Mouse (Mus musculus): ENCODE measurements at regions not wholly inside any gene's neighbourhood (a gene's known extent, or its start where the extent isn't known, plus 50 kb on each side); places are given as distances from the start of the nearest gene placed in this dataset.
A peak's percentile ranks its signal among the peaks of the same experiment; 100 is the strongest.

DNA sequence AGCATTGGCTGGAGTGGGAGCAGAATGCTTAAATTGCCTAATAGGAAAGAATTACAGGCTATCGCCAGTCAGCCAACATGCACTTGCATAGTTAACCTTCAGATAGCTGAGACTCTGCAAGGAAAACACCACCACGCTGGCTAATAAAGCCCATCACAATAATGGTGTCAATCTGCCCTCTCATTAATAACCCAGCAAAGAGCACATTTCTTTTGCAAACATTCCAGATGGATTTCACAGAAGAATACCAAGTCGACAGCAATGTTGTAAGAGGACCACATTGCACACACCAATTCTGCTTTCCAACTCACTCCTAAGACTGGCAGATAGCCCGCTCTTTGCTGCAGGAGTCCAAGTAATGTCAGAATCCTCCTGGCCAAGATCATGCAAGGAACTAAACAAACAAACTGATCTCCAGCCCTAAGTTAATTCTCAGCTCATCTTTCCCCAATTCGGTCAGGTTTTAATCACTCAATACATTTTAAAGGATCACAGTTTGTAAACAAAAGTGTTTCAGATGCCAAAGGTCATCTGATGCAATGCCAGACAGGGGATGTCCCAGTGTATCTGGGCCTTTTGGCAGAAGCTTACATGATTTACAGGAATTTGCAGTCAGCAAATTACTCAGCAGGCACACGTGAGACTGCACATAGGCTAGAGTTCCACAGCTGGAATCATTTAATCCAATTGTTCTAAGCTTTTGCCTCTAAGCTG is 198.4 kb downstream of the Klf6 start:
- peak; percentile 20 for DNase-seq (ENCODE audit: low spot score)

- DNase-seq (ENCODE audit: low spot score): no peak
Observed at GRCm38 (mm10) chr13:6060229-6060845, 199.1 kb downstream of the Klf6 start.

- no peak for DNase-seq (ENCODE audit: low spot score)
Observed at GRCm38 (mm10) chr13:6062305-6062704, 201.0 kb downstream of the Klf6 start.

GRCm38 (mm10) chr13:6062729-6063386 is 201.6 kb downstream of the Klf6 start:
- no peak for DNase-seq (ENCODE audit: low spot score)

GRCm38 (mm10) chr13:6076978-6077825 is 215.9 kb downstream of the Klf6 start:
- no peak for DNase-seq (ENCODE audit: low spot score)

DNA sequence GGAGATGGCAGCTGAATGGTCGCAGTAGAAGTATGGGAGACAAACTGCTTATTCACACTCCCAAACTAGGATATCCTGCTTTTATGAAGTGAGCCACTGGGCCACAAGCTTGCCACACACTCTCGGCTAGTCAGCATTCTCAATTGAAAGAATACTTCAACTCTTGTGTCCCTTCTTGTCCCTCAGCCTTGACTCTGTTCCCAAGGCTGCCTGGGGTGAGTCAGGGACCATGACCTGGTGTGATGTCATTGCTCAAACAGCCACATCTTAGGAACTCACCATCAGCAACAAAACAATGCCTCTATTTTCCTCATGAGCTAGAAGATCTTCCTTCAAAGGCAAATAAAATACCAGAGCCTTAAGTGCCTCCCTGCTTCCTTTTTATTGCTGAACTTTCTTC is 224.6 kb downstream of the Klf6 start:
- DNase-seq (ENCODE audit: low spot score): no peak

- DNase-seq (ENCODE audit: low spot score): no peak
Observed at GRCm38 (mm10) chr13:6109018-6109657, 247.9 kb downstream of the Klf6 start.

DNA sequence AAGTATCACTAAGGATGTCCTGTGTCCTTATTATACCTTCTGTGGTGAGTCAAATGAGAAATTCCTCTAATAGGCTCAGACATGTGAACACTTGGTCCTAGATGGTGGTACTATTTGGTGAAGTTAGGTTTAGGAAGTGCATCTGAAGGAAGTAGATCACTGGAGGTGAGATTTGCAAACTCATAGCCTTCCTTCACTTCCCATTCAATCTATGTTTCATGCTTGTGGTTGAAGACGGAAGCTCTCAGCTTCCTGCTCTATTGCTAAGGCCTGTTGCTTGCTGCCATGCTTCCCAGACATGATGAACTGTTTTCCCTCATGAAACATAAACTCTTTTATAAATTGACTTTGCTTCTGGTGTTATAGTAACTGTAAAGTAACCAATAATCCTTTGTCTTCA is 258.4 kb downstream of the Klf6 start:
- DNase-seq (ENCODE audit: low spot score): no peak

DNA sequence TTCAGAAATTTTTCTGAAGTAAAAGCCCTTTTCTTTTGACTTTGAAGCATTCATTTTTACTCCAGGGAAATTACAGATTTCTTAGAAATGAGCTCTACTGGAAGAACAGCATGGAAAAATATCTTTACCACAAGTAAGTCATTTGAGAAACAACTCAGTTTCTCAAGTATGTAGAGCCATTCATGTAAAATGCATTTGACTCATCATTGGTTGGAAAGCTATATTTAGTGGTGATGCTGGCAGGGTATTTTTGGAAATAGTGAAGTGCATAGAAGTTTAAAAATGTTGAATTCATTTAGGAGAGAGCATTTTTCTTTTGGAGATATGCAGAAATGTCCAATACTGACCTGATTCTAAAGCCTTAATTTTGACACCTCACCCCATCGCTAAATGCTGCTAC is 266.0 kb downstream of the Klf6 start:
- no peak for DNase-seq (ENCODE audit: low spot score)

GRCm38 (mm10) chr13:6128903-6129302 is 267.6 kb downstream of the Klf6 start:
- no peak for DNase-seq (ENCODE audit: low spot score)

DNA sequence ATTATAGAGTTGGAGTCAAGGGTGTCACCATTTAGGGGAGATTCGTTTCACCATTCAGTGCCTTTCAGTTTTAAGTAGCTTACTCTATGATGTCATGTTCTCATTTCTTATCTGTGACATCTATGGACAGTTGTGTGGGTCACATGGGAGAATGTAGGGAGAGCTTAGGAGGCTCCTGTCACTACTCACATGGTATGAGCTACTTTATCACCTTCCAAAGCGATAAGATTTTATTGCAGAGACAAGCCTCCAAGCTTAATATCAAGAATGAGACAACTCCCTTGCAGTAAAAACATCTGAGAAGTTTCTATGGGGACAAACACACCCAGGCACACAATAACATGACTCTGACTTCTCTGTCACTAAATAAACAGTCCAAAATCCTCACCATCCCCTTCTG is 270.1 kb downstream of the Klf6 start:
- DNase-seq (ENCODE audit: low spot score): no peak

GRCm38 (mm10) chr13:6137170-6137569 is 275.9 kb downstream of the Klf6 start:
- DNase-seq (ENCODE audit: low spot score): no peak

DNA sequence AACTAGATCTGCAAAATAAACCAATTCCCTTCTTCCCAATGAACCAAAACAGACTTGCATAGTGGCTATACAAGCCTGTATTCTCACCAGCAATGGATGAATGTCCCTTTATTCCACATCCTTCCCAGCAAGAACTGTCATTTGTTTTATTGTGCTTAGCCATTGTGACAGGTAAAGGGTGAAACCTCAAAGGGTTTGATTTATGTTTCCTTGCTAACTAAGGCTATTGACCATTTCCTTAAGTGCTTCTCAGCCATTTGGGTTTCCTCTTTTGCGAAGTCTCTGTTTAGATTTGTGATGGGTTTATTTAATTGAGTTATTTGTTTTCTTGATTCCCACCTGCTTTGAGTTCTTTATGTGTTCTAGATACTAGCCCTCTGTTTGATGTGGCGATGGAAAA is 281.5 kb downstream of the Klf6 start:
- DNase-seq (ENCODE audit: low spot score): no peak

GRCm38 (mm10) chr13:6153657-6154056 is 292.4 kb downstream of the Klf6 start:
- DNase-seq (ENCODE audit: low spot score): no peak

DNA sequence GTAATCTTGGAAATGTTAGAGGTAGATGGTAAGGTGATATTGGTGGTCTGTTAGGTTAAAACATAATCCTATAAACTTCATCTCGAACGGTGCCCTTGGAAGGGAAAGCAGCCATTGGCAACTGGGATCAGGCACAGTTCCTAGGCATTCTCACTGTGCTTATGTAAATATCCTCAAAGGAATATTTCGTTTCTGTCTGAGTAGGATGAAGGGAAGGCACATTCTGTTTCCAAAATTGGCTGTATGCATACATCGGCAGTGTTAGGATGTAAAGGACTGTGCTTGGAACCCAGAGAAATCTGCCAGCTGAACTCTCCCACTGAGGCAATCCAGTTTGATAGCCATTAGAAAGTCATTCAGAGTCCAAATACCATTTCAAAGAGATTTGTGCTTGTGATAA is 294.9 kb downstream of the Klf6 start:
- no peak for DNase-seq (ENCODE audit: low spot score)

GRCm38 (mm10) chr13:6157029-6157428 is 295.7 kb downstream of the Klf6 start:
- DNase-seq (ENCODE audit: low spot score): no peak

DNA sequence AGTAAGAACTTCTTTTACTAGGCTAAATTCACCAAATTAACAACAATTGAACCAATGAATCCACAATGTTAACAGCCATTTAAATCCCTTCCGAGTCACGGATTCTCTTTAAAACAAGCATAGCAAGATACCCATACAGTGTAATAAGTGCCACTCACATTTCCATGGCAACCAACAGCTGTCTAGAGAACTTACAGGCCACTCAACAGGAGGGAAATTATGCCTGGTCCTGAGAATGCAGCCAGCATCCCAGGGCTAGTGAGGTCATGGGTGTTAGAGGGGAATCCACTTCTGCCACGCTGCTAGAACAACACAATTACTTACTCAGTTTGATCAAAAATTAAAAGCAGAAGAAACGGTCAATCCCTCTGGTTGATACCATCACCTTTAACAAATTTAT is 296.7 kb downstream of the Klf6 start:
- no peak for DNase-seq (ENCODE audit: low spot score)

GRCm38 (mm10) chr13:6159412-6159811 is 298.1 kb downstream of the Klf6 start:
- DNase-seq (ENCODE audit: low spot score): no peak

GRCm38 (mm10) chr13:6165916-6166315 is 304.6 kb downstream of the Klf6 start:
- DNase-seq (ENCODE audit: low spot score): no peak

GRCm38 (mm10) chr13:6167055-6167761 is 305.9 kb downstream of the Klf6 start:
- DNase-seq (ENCODE audit: low spot score): no peak

DNA sequence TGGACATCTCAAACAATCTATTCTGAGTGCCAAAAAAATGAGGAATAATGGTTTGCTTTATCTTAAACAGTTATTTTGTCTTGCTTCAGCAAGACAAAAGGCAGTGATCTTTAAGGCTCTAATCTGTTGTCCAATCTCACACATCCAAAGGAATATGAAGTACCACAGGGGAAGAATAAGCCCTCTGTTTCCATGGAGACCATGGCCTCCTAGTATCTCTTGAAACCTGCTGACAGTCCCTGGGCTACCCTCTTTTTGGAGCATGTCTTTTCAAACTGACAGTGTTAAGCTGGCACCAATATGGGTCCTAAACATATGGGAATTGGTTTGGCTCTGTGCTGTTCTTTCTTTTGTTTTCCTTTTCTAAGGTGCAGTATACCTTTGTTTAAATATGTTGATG is 311.8 kb downstream of the Klf6 start:
- no peak for DNase-seq (ENCODE audit: low spot score)
